Mouse (Mus musculus) megakaryocyte, embryonic 14.5 days (primary cell): ENCODE measurements around the gene Pomc.

Source experiments
- FLI1 ChIP-seq: IDR thresholded peaks from 2 replicates; pipeline ENCODE4 v1.6.1; 2012; ENCODE audit warnings: low read length, inconsistent platforms, mixed read lengths
- GATA1 ChIP-seq: IDR thresholded peaks from 3 replicates; pipeline ENCODE4 v1.6.1; 2012; ENCODE audit warnings: mixed read lengths, low read length, inconsistent platforms, borderline replicate concordance

- TF ChIP-seq GATA1 (no peak), FLI1 (no peak)
Measured at GRCm38 (mm10) chr12:4006079-4006478, 51.3 kb downstream of the Pomc start.
